Mouse (Mus musculus): ENCODE data around the gene Pdpk1. TPM values are rescaled to one million over a fixed set of nuclear protein-coding genes. Genes with fewer than 3 reads are reported as not detected.
"Not testable (repeated sequence)": the region's sequence is repeated elsewhere in the genome, so short reads cannot be mapped to it uniquely, and the experiment has no call there.

Gene Pdpk1
- total RNA-seq, 2 experiments from 2014 or later = 107 to 110 TPM

- DNase-seq (ENCODE audit: low spot score in 2 of 2); intact Hi-C loops (cut with DNase I): not testable (repeated sequence)
Observed at GRCm38 (mm10) chr17:24132919-24133318, 17.8 kb downstream of the Pdpk1 start.

GRCm38 (mm10) chr17:24131570-24131969 is 19.2 kb downstream of the Pdpk1 start:
- no peak for DNase-seq (ENCODE audit: low spot score in 2 of 2)
- intact Hi-C loops (cut with DNase I) = no loop called here

- intact Hi-C loops (cut with DNase I); DNase-seq (ENCODE audit: low spot score in 2 of 2): not testable (repeated sequence)
Observed at GRCm38 (mm10) chr17:24129246-24129645, 21.5 kb downstream of the Pdpk1 start.

GRCm38 (mm10) chr17:24127592-24127991 is 23.1 kb downstream of the Pdpk1 start:
- intact Hi-C loops (cut with DNase I) = no loop called here
- no peak for DNase-seq (ENCODE audit: low spot score in 2 of 2)

DNA sequence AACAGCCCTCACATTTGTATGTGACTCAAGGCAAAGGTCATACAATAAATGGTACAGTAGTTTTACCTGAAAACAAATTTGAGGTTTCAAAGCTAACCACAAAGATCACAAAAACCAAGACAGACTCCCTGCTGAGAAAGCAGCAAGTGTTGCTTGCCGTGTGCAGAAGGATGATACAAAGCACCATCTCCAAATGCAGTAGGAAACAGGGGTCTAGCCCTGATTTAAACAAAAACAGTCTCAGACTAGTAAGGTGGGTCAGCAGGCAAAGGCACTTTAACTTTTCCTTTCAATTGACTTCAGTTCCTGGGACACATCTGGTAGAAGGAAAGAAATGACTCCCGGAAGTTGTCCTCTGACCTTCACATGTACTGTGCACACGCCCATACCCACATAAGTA is 23.9 kb downstream of the Pdpk1 start:
- intact Hi-C loops (cut with DNase I) = no loop called here
- no peak for DNase-seq (ENCODE audit: low spot score in 2 of 2)

DNA sequence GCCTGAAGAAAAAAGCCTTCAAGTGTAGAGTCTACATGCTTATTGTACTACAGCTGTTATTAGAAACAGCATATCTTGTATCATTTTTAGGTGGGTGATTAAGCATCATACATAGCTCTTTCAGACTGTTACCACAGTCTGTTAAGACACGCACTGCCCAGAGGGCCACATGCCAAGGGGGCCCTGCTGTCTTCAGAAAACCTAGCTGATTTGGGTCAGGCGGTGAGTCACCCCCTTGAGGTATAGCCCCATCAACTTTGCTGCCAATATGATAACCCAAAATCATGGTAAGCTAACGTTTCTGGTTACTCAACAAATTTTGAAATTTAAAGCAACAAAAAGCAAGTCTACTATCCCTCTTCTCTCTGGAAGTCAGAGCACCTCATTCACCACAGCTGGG is 31.3 kb downstream of the Pdpk1 start:
- intact Hi-C loops (cut with DNase I) = no loop called here
- no peak for DNase-seq (ENCODE audit: low spot score in 2 of 2)

GRCm38 (mm10) chr17:24113031-24113430 is 37.7 kb downstream of the Pdpk1 start:
- DNase-seq (ENCODE audit: low spot score in 2 of 2) = peak in 1 of 2 experiments; percentile 12

DNA sequence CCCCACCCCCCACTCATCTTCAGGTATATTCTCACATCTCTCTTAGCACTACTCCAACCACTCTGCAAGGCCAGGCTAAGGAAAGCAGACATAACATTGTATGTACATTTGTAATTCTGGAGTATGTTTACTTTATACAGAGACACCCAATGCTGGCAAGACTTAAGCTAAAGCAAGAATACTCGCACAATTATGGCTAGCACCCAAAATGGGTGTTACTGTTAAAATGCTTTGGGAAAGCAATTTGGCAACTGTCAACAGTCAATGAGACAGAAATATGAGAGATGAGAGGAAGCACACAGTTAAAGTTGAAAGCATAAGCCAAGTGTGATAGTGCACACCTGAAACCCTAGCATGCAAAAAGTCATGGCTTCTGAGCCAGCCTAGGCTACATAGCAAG is 39.5 kb downstream of the Pdpk1 start:
- intact Hi-C loops (cut with DNase I) = no loop called here
- no peak for DNase-seq (ENCODE audit: low spot score in 2 of 2)

More at GRCm38 (mm10) chr17:24113031-24113430, 37.7 kb downstream of the Pdpk1 start:
- intact Hi-C loops (cut with DNase I) = no loop called here

- intact Hi-C loops (cut with DNase I) = no loop called here
- DNase-seq (ENCODE audit: low spot score in 2 of 2) = peak; percentile 21 to 38
Observed at GRCm38 (mm10) chr17:24108896-24109295, 41.8 kb downstream of the Pdpk1 start.

DNA sequence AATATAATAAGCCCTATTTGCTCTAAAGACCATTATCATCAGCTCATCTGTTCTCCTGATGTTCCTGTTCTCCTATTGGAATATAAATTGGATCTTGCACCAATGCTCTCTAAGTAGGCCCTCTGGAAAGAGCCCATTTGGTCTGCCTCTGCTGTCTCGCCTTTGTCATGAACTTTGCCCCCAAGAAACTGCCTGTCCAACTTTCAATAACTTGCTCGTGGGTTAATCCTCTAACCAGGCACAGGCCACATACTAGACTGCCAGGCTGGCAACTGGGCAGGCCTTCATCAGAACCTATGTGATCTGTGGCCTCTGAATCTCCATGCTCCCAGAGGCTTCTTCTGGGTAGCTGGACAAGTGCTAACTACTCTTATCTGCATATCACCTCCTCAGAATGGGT is 45.6 kb downstream of the Pdpk1 start:
- DNase-seq (ENCODE audit: low spot score in 2 of 2) = no peak
- intact Hi-C loops (cut with DNase I) = no loop called here

DNA sequence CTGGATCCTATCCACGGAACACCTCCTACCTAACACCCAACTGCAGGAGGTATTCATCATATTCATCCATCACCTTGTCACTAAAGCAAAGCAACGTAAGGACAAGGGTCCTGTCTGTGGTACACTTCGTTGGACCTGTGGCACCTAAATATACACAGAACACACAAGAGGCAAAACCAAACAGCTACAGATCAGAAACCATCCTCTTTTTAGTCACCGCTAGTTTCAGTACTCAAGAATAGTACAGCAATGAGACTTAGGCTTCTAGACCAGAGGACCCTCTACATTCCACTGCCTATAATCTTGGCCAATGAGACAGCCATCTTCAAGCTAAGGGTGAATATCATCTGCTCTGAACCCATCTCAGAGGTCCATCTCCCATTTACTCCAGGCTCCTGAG is 52.4 kb downstream of the Pdpk1 start:
- intact Hi-C loops (cut with DNase I) = no loop called here
- DNase-seq (ENCODE audit: low spot score in 2 of 2) = no peak

DNA sequence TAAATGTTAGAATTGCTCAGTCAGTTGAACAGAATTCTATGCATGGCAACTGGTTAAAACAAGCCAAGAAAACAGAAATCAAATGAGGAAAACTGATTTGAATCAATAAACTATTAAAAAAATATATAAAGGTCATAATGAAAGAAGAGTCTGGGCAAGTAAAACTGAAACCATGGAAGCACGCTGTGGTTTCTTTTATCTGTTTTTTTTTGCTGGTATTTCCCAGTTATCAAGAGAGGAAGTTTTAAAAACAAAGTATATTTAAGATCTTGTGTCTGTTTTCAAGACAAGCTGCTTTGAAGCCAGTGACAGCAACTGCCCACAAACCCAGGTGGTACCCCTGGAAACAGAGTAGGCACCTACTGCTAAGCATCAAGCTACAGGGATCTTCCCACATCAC is 60.1 kb downstream of the Pdpk1 start:
- no peak for DNase-seq (ENCODE audit: low spot score in 2 of 2)
- intact Hi-C loops (cut with DNase I) = no loop called here

DNA sequence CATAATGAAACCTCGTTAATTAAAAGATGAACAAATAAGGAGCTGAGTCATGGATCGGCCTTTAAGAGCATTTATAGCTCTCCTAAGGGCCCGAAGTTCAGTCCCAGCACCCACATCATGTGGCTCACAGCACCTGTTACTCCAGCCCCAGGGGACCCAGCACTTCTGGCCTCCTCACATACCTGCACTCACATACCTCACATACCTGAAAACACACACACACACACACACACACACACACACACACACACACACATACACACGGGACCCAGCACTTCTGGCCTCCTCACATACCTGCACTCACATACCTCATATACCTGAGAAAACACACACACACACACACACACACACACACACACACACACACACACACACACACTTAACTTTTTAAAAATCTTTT is 64.3 kb downstream of the Pdpk1 start:
- DNase-seq (ENCODE audit: low spot score in 2 of 2); intact Hi-C loops (cut with DNase I): not testable (repeated sequence)

DNA sequence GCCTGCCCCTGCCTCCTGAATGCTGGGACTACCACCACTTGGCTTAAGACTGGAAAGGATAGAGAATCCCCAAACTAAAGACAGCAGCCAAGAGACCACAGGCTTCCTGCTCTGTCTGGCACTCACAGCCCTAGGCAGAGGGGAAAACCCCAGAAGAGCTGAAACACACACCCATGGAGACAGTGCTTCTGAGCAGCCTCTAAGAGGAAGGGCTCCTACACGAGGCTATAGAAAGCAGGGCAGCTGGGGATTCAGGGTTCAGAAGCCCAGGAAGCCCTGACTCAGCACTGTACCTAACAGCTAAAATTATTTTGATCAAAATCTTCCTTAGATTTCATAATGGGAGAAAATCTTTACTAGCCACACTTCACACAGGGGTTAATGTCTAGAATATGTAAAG is 66.1 kb downstream of the Pdpk1 start:
- intact Hi-C loops (cut with DNase I) = no loop called here
- DNase-seq (ENCODE audit: low spot score in 2 of 2) = no peak

GRCm38 (mm10) chr17:24077101-24077500 is 73.6 kb downstream of the Pdpk1 start:
- DNase-seq (ENCODE audit: low spot score in 2 of 2) = no peak
- intact Hi-C loops (cut with DNase I) = no loop called here

- intact Hi-C loops (cut with DNase I) = no loop called here
- peak; percentile 95 for DNase-seq (ENCODE audit: low spot score in 2 of 2)
Observed at GRCm38 (mm10) chr17:24072919-24073696, 77.6 kb downstream of the Pdpk1 start, which contains the start of gene Kctd5. TSS of gene Kctd5 (minus strand) at chr17:24073485.

DNA sequence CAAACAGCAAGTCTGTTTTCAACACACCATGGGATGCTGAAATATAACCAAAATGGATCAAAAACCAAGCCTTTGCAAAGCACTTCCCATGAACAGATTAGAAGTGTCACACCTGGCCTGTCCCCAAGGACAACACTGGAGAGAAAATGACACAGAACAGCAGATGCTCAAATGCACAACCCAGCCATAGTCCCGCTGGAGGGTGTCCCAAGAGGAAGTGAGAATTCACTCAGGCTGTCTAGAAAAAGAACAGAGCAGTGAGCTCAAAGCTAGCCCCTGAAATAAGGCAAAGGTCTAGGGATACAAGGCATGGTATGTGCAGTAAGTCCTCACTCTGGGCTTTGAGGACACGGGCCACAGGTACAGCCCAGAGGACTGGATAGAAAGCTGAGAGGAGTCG is 81.2 kb downstream of the Pdpk1 start:
- DNase-seq (ENCODE audit: low spot score in 2 of 2) = no peak
- intact Hi-C loops (cut with DNase I) = no loop called here

- intact Hi-C loops (cut with DNase I) = no loop called here
Observed at GRCm38 (mm10) chr17:24068271-24068670, 82.5 kb downstream of the Pdpk1 start.

DNA sequence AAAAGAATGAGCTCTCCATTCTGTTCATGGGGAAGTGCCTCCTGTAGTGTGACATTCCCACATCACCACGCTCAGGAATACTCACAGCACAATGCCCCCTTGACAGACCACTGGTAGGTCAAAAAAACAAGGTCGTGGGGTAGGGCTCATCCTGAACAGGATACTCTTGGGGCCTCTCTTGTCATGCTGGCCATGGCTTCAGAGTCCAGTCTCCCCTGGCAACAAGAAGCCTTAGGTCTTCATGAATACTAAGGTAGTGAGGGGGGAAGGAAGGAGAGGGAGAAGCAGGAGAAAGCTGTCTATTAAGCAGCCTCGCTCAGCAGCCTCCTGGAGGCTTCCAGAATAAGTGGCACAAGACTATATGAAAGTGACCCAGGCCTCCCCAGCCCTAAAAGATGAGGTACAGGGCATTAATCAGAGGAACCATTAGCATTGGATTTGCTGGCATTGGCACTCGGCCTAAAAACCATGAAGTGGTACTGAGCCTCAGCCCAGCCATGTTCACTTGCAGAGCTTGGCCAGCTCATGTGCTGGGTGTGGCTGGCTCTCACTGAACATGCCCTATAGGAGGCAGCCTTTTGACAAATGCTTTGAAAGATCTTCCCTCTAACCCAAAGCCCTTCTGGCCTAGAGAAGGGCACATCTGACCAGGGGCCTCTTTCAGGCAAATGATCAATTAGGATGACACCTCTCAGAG is 88.1 kb downstream of the Pdpk1 start:
- DNase-seq (ENCODE audit: low spot score in 2 of 2) = no peak
- intact Hi-C loops (cut with DNase I) = no loop called here

More at GRCm38 (mm10) chr17:24068271-24068670, 82.5 kb downstream of the Pdpk1 start:
- no peak for DNase-seq (ENCODE audit: low spot score in 2 of 2)

- intact Hi-C loops (cut with DNase I) = no loop called here
- no peak for DNase-seq (ENCODE audit: low spot score in 2 of 2)
Observed at GRCm38 (mm10) chr17:24057730-24058245, 92.9 kb downstream of the Pdpk1 start.
